Mouse (Mus musculus): ENCODE measurements at regions not wholly inside any gene's neighbourhood (a gene's known extent, or its start where the extent isn't known, plus 50 kb on each side); places are given as distances from the start of the nearest gene placed in this dataset.

DNA sequence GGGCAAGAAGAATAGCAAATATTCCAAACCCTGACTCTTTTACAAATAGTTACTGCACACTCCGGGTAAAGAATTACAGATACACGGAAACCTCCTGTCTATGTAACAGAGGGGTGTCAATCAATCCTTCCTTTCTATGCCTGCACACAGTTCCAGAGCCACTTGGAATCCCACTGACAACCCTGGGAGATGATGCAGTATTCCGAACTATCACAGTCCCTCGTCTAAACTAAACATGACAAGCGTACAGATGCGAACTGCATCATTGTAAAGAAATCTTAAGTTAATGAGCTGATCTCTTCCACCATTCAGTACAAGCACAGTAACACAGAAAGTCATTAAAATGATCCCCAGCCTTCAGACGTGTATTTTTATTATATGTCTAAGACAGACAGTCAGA, 286.4 kb downstream of the Ptbp2 start:
- H3K9ac ChIP-seq (ENCODE audit: insufficient read depth, low read depth) = no peak overlapping the region
- no peak for DNase-seq (ENCODE audit: extremely low read depth)
- H3K27me3 ChIP-seq (replicated peaks) = no peaks in the 10 kb centered on the region
- no peak overlapping the region for H3K4me2 ChIP-seq (ENCODE audit: insufficient read depth, low read depth, poor library complexity, severe bottlenecking)
- no peaks in the 10 kb centered on the region for H3K4me1 ChIP-seq (ENCODE audit: control insufficient read depth in 1 of 2, insufficient read depth in 2 of 2)
- peaks cover 52% of the 10 kb centered on the region for H3K9me3 ChIP-seq (replicated peaks; ENCODE audit: low read length)
- in situ Hi-C loops (cut with MboI; ENCODE audit: low pct_ligation_motif_present, low pct_unique_long_range_greater_than_20kb, low sequenced_read_pairs) (no loop called here), dilution Hi-C loops (cut with MboI; ENCODE audit: extremely low pct_ligation_motif_present, extremely low pct_unique_long_range_greater_than_20kb, low sequenced_read_pairs) (no loop called here)
- TF ChIP-seq EP300 (IDR thresholded peaks at IDR 0.05; ENCODE audit: low read length) (no peak), ZMIZ1 (IDR thresholded peaks at IDR 0.05; ENCODE audit: low read depth, low read length) (no peak), TBP (conservative IDR thresholded peaks at IDR 0.05; ENCODE audit: low read depth, low read length) (no peak), ETS1 (conservative IDR thresholded peaks at IDR 0.05; ENCODE audit: low read depth, low read length) (no peak), MAX (IDR thresholded peaks at IDR 0.05; ENCODE audit: low read length) (no peak), JUND (conservative IDR thresholded peaks at IDR 0.05; ENCODE audit: low read depth, low read length) (no peak), USF1 (IDR thresholded peaks at IDR 0.05; ENCODE audit: low read depth, low read length) (no peak), MAFK (IDR thresholded peaks at IDR 0.05; ENCODE audit: insufficient replicate concordance, low read length) (no peak), RCOR1 (conservative IDR thresholded peaks at IDR 0.05; ENCODE audit: low read depth, low read length) (no peak), ZC3H11A (IDR thresholded peaks at IDR 0.05; ENCODE audit: low read depth, low read length) (no peak), BHLHE40 (IDR thresholded peaks at IDR 0.05; ENCODE audit: low read depth, low read length) (no peak), POLR2A (IDR thresholded peaks at IDR 0.05; ENCODE audit: low read depth, low read length) (no peak), GABPA (IDR thresholded peaks at IDR 0.05; ENCODE audit: insufficient replicate concordance, low read depth, low read length) (no peak), ELF1 (IDR thresholded peaks at IDR 0.05; ENCODE audit: low read depth, low read length) (no peak), ZNF384 (IDR thresholded peaks at IDR 0.05; ENCODE audit: low read depth, low read length) (no peak), CTCF (conservative IDR thresholded peaks at IDR 0.05 in 1 of 2, IDR thresholded peaks at IDR 0.05 in 1 of 2; ENCODE audit: low read depth in 2 of 2, low read length in 2 of 2) (no peak), ZKSCAN1 (IDR thresholded peaks at IDR 0.05; ENCODE audit: borderline replicate concordance, low read depth, low read length) (no peak), PAX5 (IDR thresholded peaks at IDR 0.05; ENCODE audit: low read length) (no peak), HCFC1 (IDR thresholded peaks at IDR 0.05; ENCODE audit: low read depth, low read length) (no peak), RAD21 (IDR thresholded peaks at IDR 0.05; ENCODE audit: low read depth, low read length) (no peak)
- H3K79me2 ChIP-seq (replicated peaks; ENCODE audit: control insufficient read depth, extremely low read depth, insufficient read depth, poor library complexity, severe bottlenecking) = no peaks in the 10 kb centered on the region
- no peaks in the 10 kb centered on the region for H3K36me3 ChIP-seq (replicated peaks in 1 of 2; ENCODE audit: control insufficient read depth in 1 of 2, insufficient read depth in 1 of 2, low read length in 1 of 2)
- no peak overlapping the region for H3K27ac ChIP-seq (ENCODE audit: insufficient read depth, low read depth)
- no peak overlapping the region for H3K4me3 ChIP-seq (replicated peaks in 1 of 3; ENCODE audit: low read depth in 2 of 3, low read length in 2 of 3, poor library complexity in 1 of 3)

DNA sequence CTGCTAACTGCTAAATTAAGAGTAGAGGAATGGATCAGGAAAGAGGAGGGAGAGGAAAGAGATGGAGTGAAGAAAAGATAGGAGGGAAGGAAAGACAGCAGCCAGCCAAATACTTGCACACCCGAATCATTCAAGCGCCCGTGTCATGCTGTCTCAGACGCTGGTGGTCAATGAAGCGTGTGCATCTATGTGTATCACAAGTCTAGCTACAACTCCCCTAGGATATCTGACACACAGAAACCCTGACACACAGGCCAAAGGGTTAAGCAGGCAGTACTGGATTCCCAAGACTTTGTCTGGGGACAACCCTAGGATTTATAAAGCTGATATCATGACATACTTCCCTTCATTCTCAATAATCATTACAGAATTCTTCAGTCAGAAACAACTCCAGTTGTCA, 289.7 kb downstream of the Ptbp2 start:
- Histone ChIP-seq H3K9ac (ENCODE audit: insufficient read depth, low read depth) (no peak overlapping the region), H3K27ac (ENCODE audit: insufficient read depth, low read depth) (no peak overlapping the region), H3K4me1 (ENCODE audit: control insufficient read depth in 1 of 2, insufficient read depth in 2 of 2) (no peaks in the 10 kb centered on the region), H3K4me3 (replicated peaks in 1 of 3; ENCODE audit: low read depth in 2 of 3, low read length in 2 of 3, poor library complexity in 1 of 3) (no peak overlapping the region), H3K9me3 (replicated peaks; ENCODE audit: low read length) (peaks cover 54% of the 10 kb centered on the region), H3K4me2 (ENCODE audit: insufficient read depth, low read depth, poor library complexity, severe bottlenecking) (no peak overlapping the region), H3K36me3 (replicated peaks in 1 of 2; ENCODE audit: control insufficient read depth in 1 of 2, insufficient read depth in 1 of 2, low read length in 1 of 2) (no peaks in the 10 kb centered on the region), H3K79me2 (replicated peaks; ENCODE audit: control insufficient read depth, extremely low read depth, insufficient read depth, poor library complexity, severe bottlenecking) (no peaks in the 10 kb centered on the region), H3K27me3 (replicated peaks) (no peaks in the 10 kb centered on the region)
- TF ChIP-seq IRF4 (IDR thresholded peaks at IDR 0.05; ENCODE audit: low read depth, low read length) (no peak), E2F4 (IDR thresholded peaks at IDR 0.05; ENCODE audit: insufficient replicate concordance, low read depth, low read length) (no peak), JUN (IDR thresholded peaks at IDR 0.05; ENCODE audit: insufficient read depth, low read depth, low read length) (no peak), SIN3A (IDR thresholded peaks at IDR 0.05; ENCODE audit: low read length) (no peak), KAT2A (IDR thresholded peaks at IDR 0.05; ENCODE audit: insufficient replicate concordance, low read length) (no peak), BHLHE40 (IDR thresholded peaks at IDR 0.05; ENCODE audit: low read depth, low read length) (no peak), MYC (IDR thresholded peaks at IDR 0.05; ENCODE audit: low read depth, low read length) (no peak), TBP (conservative IDR thresholded peaks at IDR 0.05; ENCODE audit: low read depth, low read length) (no peak), CTCF (conservative IDR thresholded peaks at IDR 0.05 in 1 of 2, IDR thresholded peaks at IDR 0.05 in 1 of 2; ENCODE audit: low read depth in 2 of 2, low read length in 2 of 2) (no peak), TCF12 (IDR thresholded peaks at IDR 0.05; ENCODE audit: low read depth, low read length) (no peak), EP300 (IDR thresholded peaks at IDR 0.05; ENCODE audit: low read length) (no peak), MAX (IDR thresholded peaks at IDR 0.05; ENCODE audit: low read length) (no peak), RAD21 (IDR thresholded peaks at IDR 0.05; ENCODE audit: low read depth, low read length) (no peak), MAZ (IDR thresholded peaks at IDR 0.05; ENCODE audit: low read depth, low read length) (no peak), MAFK (IDR thresholded peaks at IDR 0.05; ENCODE audit: insufficient replicate concordance, low read length) (no peak), HCFC1 (IDR thresholded peaks at IDR 0.05; ENCODE audit: low read depth, low read length) (no peak), SMC3 (IDR thresholded peaks at IDR 0.05; ENCODE audit: low read depth, low read length) (no peak)
- no peak for DNase-seq (ENCODE audit: extremely low read depth)
- in situ Hi-C loops (cut with MboI; ENCODE audit: low pct_ligation_motif_present, low pct_unique_long_range_greater_than_20kb, low sequenced_read_pairs) (no loop called here), dilution Hi-C loops (cut with MboI; ENCODE audit: extremely low pct_ligation_motif_present, extremely low pct_unique_long_range_greater_than_20kb, low sequenced_read_pairs) (no loop called here)
